Mouse (Mus musculus) bone marrow, adult 2 months (tissue): ENCODE measurements around the gene Cstb. TPM values are rescaled to one million over a fixed set of nuclear protein-coding genes. Genes with fewer than 3 reads are reported as not detected.

ENCODE experiments used
- H3K27ac ChIP-seq: fragments of 200-500 bp; 2 replicates; pipeline ENCODE4 v1.5.1; 2012; ENCODE audit warnings: low read depth, mild to moderate bottlenecking, control low read depth, inconsistent platforms, low read length; ENCODE audit not compliant: control insufficient read depth, poor library complexity, insufficient read depth
- H3K4me1 ChIP-seq: fragments of 200-500 bp; 2 replicates; pipeline ENCODE4 v1.6.1; 2011; ENCODE audit warnings: low read length; ENCODE audit not compliant: control insufficient read depth, insufficient read depth
- H3K4me3 ChIP-seq: fragments of 200-500 bp; replicated peaks from 2 replicates; pipeline ENCODE3; 2011; ENCODE audit warnings: mild to moderate bottlenecking, low read depth, low read length, control low read depth; ENCODE audit not compliant: control insufficient read depth
- CTCF ChIP-seq: fragments of 200-500 bp; IDR thresholded peaks from 2 replicates; pipeline ENCODE4 v1.5.1; 2011; ENCODE audit warnings: low read length, control low read depth; ENCODE audit not compliant: control insufficient read depth, insufficient read depth
- POLR2A ChIP-seq: fragments of 200-500 bp; IDR thresholded peaks from 2 replicates; pipeline ENCODE4 v1.6.1; 2011; ENCODE audit warnings: low read depth, mild to moderate bottlenecking, control low read depth, low read length, borderline replicate concordance; ENCODE audit not compliant: control insufficient read depth
- WGBS: fragments of 180-500 bp; shearing (Covaris S2); methylation state at CpG from one replicate; pipeline ENCODE4 v1.1.7; 2018; 5-methylcytosine and 5-hydroxymethylcytosine counted together
- polyA plus RNA-seq: library from polyadenylated mRNA; stranded (reverse); fragments of >200 nt; gene quantifications from 2 replicates; pipeline ENCODE4 v1.2.4, GENCODE M21; 2011; ENCODE audit warnings: low replicate concordance; ENCODE audit not compliant: missing spikeins, insufficient read depth, insufficient read length

Cstb gene
- polyA plus RNA-seq, 1 experiment, result 77.8 TPM

DNA sequence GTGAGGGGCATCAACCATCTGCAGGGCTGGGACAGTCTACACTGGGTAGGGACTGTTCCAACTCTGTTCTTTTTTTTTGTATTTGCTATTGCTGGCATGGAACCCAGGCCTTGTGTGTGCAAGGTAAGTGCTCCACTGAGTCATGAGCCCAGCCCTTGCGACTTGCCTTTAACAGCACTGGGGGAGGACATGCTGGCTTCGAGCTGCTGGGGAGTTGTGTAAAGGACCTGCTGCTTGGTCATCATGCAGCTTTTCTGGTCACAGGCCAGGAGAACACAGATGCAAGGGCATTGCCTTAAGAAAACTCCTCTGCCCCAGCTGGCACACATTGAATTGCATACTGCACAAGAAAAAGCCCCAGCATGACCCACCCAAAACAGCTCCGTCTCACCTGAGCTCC lies 16.8 kb downstream of the Cstb start:
- WGBS, result 93% methylated on average over 3 of the region's 3 CpGs
- Histone ChIP-seq H3K4me3 (no peak overlapping the region), H3K4me1 (no peaks in the 10 kb centered on the region), H3K27ac (no peak overlapping the region)
- TF ChIP-seq CTCF (no peak), POLR2A (no peak)

DNA sequence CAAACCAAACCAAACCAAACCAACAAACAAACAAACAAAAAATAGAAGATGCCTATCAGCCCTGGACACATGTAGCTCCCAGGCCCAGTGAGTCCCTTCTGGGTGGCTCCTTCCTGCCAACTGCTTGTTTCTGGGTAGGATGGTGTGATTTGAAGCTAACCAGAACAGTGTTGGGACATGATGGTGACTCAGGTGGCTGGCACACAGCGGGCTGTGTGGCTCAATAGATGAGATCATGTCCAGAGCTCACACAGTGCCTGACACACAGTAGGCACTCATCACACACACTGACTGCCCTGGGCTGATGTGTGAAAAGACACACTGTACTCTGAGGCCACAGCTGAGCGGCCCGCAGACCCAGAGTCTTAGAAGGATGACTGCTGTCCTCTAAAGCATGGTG lies 20.7 kb downstream of the Cstb start:
- H3K4me1 ChIP-seq, result no peaks in the 10 kb centered on the region
- WGBS, result 90% methylated on average over 3 of the region's 3 CpGs
- no peak overlapping the region for H3K27ac ChIP-seq
- TF ChIP-seq CTCF (no peak), POLR2A (no peak)
- no peak overlapping the region for H3K4me3 ChIP-seq

DNA sequence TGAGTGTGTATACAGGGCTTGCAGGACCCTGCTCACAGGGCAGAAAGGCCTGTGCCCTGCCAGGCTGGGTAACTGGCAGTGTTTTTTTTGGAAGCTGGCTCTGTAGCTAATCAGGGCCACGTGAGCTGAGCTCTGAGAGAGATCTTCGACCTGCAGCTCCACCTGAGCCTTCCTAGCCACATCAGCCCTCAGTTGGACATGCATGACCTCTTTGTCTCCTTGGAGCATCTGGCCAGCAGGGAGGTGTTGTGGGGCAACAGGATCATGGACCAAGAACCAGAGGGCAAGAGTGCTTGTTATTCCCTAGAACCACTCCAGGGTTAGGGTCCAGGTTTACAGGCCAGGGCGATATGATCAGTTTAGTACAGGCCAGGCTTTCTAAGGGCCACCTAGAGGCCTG lies 21.9 kb downstream of the Cstb start:
- no peaks in the 10 kb centered on the region for H3K4me1 ChIP-seq
- H3K27ac ChIP-seq, result no peak overlapping the region
- H3K4me3 ChIP-seq, result no peak overlapping the region
- WGBS, result 72% methylated on average over 3 of the region's 3 CpGs
- TF ChIP-seq CTCF, result no peak
- no peak for TF ChIP-seq POLR2A

DNA sequence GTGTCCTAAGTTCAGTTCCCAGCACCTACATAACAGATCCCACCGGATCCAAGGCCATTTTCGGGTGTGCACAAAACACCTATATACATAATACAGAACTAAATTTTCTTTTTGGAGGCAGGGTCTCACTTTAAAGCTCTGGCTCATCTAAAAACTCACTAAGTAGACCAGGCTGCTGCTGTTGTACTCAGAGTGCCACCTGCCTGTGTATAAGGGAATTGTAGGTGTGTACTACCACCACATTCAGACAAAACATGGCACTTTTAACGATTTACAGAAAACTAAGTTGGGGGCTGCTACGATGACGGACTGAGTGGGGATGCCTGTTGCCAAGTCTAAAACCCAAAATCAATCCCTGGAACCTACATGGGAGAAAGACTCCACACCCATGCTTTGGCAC lies 25.3 kb downstream of the Cstb start:
- 85% methylated on average over 5 of the region's 5 CpGs for WGBS
- Histone ChIP-seq H3K4me3 (no peak overlapping the region), H3K27ac (no peak overlapping the region), H3K4me1 (no peaks in the 10 kb centered on the region)
- no peak for TF ChIP-seq CTCF
- no peak for TF ChIP-seq POLR2A

DNA sequence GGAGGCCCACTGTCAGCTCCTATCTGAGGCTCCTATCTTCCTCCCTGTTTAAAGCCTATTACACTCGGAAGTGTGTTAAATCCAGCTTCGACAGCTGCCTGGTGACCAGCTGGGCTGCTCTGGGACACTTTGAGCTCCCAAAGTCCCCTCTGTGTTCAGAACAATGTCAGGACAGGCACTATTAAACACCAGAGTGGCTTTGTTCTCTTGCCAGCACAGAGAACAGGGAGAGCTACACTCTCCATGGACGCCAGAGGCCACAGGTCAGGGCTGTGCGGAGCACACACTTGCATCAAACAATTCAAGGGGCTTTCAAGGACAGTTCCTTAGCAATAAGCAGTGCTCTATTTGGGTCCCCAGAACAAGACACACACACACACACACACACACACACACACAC lies 27.2 kb downstream of the Cstb start:
- no peak overlapping the region for H3K4me3 ChIP-seq
- no peaks in the 10 kb centered on the region for H3K4me1 ChIP-seq
- no peak for TF ChIP-seq CTCF
- no peak for TF ChIP-seq POLR2A
- no peak overlapping the region for H3K27ac ChIP-seq
- 78% methylated on average over 4 of the region's 4 CpGs for WGBS

DNA sequence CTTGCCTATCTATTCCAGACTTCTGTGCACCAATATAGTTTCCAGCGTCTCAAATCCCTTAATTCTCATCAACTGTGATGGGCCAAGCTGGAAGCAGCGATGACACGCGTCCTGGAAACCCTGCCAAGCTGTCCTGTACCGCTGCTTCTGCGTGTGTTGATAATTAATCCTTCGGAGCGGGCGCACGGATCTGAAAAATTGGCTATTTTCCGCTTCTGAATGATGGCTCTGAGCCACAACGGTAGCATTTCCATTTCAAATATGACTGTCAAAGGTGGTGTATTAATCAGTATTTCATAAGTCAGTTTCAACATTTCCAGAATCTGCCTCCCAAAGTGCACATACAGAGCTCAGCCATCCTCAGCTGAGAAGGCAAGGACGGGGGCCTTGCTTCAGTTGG lies 31.2 kb downstream of the Cstb start:
- Histone ChIP-seq H3K4me3 (no peak overlapping the region), H3K27ac (no peak overlapping the region), H3K4me1 (peaks cover 2% of the 10 kb centered on the region; the same call in 1 of the 2 replicates)
- TF ChIP-seq CTCF (no peak), POLR2A (no peak)
- WGBS, result 82% methylated on average over 13 of the region's 13 CpGs

DNA sequence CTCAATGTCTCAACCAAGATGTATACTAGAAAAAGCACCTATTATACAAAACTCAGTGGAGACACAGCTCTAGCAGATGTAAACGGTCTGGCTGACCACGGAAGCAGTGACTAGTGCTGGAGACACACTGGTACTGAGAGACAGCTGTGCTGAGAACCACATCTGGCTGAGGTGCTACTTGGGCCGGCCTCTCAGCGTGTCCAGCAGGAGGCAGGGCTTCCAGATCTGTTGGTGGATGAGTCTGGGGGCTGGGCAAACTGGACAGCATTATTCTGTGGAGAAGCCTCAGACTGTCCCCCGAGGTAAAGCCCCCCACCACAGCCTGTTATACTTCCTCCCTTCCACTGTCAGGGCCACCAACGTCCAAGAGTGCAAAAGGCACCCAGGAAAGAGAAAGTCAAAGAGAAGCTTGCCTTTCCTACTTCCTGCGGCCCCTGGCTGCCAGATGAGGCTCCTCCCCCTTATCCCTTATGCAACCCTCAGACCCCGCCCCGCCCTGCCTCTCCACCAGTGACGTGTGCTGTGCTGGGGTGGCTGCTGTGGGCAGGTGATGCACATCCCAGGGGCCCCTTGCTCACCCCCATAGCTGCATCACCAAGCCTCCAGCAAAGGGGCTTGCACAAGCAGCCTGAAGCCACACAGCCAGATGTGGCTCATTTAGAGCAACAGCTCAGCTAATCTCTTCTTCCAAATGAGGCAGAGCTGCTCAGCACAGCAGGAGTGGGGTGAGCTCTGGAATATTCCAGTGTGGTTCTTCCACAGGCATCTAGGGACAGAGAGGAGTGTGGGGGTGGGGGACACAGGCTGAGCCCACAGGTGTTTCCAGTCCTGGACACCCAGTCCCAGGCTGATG lies 32.3 kb downstream of the Cstb start:
- 12% methylated on average over 10 of the region's 10 CpGs for WGBS
- Histone ChIP-seq H3K27ac (peak overlapping the region; percentile 73), H3K4me3 (peak overlapping the region; percentile 14), H3K4me1 (peaks cover 2% of the 10 kb centered on the region; the same call in 1 of the 2 replicates)
- no peak for TF ChIP-seq POLR2A
- 0 out of 2 replicates have a peak, but pooled peaks have one; percentile 3 for TF ChIP-seq CTCF

DNA sequence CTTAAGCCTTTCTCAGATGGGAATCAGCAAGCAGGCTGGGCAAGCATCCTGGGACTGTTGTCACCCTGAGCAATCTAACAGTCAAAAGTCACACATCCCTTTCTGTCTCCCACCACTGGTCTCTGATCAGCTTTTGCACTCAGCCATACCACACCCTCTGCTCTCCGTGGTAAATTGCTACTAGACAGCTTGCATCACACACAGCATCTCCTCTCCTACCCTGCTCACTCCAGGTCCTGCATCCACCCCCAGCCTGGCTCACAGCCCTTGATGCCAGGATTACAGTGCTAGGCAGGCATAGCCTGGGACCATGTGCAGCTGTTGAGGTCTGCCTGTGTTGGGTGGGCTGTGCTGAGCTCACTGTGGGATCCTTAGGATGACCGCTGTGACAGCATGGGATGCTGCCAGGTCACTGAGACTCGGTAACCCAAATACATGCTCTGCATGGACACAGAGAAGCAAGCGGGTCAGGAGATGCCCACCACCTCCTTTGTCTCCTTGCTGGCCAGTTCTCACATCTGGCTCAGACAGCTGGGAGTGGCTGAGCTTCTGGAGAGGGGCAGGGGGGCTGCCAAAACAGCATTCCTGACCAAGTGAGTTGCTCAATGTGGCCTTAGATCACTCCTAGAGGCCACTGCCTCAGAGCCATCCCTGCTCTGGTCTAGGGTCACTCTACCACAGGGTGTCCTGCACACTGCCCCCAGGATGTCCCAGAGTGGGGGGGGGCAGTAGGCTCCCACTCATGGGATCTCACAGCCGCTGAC lies 33.1 kb downstream of the Cstb start:
- Histone ChIP-seq H3K4me1 (peaks cover 2% of the 10 kb centered on the region; the same call in 1 of the 2 replicates), H3K27ac (no peak overlapping the region), H3K4me3 (no peak overlapping the region)
- no peak for TF ChIP-seq POLR2A
- no peak for TF ChIP-seq CTCF
- 69% methylated on average over 5 of the region's 5 CpGs for WGBS
